Mouse (Mus musculus) thymus, adult 2 months (tissue): ENCODE measurements around the gene 2610028H24Rik.

Experiments used
- CTCF ChIP-seq: fragments of 200-500 bp; IDR thresholded peaks from 2 replicates; pipeline ENCODE4 v1.5.1; 2012; ENCODE audit warnings: mild to moderate bottlenecking, control low read depth, low read length, moderate library complexity, borderline replicate concordance; ENCODE audit not compliant: control insufficient read depth, poor library complexity, insufficient read depth; ENCODE audit errors: extremely low read depth
- POLR2A ChIP-seq: fragments of 200-500 bp; IDR thresholded peaks from 2 replicates; pipeline ENCODE4 v1.6.1; 2012; ENCODE audit warnings: mild to moderate bottlenecking, low read length, control low read depth, moderate library complexity; ENCODE audit not compliant: control insufficient read depth, poor library complexity, insufficient read depth; ENCODE audit errors: extremely low read depth

DNA sequence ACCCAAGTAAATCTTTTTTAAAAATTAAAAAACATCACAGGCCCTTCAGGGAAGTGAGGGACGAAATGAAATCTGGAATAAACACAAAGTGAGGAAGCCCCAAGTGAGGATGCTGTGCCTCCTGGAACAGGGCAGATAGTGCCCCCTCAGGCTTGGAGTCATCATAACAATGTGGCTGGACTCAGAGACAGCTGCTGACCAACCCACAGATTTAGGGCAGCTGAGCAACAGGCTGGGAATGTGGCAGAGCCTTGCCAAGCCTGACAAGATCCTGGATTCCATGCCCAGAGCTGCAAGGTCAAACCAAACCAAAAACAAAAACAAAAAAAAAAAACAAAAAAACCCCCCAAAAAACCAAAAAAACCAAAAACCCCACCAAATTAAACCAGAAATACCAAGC is 12.4 kb downstream of the 2610028H24Rik start:
- TF ChIP-seq CTCF (no peak), POLR2A (no peak)
